Mouse (Mus musculus): ENCODE measurements at regions not wholly inside any gene's neighbourhood (a gene's known extent, or its start where the extent isn't known, plus 50 kb on each side); places are given as distances from the start of the nearest gene placed in this dataset.

DNA sequence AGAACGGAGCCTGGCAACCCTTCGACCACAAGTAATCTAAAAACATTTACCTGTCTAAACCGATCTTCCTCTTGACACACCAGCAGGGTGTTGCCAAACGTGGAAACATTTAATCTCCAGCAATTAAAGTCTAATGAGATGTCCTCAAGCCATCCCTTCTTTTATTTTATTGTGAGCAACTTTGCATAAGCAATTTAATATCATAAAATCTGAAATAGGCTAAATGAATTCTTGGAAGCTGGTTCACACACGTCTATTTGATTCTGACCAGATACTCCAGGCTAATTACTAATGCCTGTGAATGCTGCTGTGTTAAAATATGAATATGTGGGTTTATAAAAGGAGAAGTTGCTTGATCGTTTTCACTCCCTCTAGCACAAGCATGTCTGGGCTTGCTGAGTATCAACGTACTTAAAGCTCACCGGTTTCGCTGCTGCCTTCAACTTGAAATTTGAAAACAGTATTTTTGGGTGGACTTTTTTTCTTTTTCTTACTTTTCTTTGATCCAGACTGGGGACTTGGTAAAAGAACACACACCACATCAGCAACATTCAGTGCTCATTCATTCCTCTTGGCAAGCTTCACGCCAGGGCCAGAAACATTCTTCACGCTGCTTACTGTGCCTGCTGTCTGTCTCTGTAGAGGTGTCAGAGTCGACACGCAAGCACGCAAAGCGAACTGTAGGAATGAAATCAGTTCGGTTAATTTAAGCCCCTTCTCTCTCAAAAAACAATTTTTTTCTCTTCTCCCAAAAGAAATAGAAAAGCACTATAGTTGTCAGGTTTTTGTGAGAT is 194.4 kb downstream of the Npr3 start:
- DNase-seq (ENCODE audit: low spot score) (no peak), ATAC-seq (ENCODE audit: low FRiP score, low read depth) (no peak)
- no peaks in the 10 kb centered on the region for H3K27me3 ChIP-seq (ENCODE audit: control insufficient read depth, insufficient read depth, low read length)
- no peak for TF ChIP-seq POLR2A (IDR thresholded peaks at IDR 0.05; ENCODE audit: borderline replicate concordance, extremely low read depth, insufficient read depth, insufficient read length)
- no peaks in the 10 kb centered on the region for H3K4me1 ChIP-seq (ENCODE audit: control insufficient read depth, insufficient read depth, low read length)
- 53% methylated on average over 16 of the region's 16 CpGs for WGBS
- no peaks in the 10 kb centered on the region for H3K36me3 ChIP-seq (ENCODE audit: control insufficient read depth, insufficient read depth, low read length)
- no peaks in the 10 kb centered on the region for H3K9me3 ChIP-seq (ENCODE audit: control insufficient read depth, low read length)
- no peak overlapping the region for H3K4me3 ChIP-seq (replicated peaks; ENCODE audit: low read length)
- H3K9ac ChIP-seq (ENCODE audit: low read depth, low read length, severe bottlenecking), result no peak overlapping the region
- no peak overlapping the region for H3K4me2 ChIP-seq (replicated peaks; ENCODE audit: low read depth, low read length, severe bottlenecking)
- no peak overlapping the region for H3K27ac ChIP-seq (replicated peaks; ENCODE audit: low read depth, low read length)

DNA sequence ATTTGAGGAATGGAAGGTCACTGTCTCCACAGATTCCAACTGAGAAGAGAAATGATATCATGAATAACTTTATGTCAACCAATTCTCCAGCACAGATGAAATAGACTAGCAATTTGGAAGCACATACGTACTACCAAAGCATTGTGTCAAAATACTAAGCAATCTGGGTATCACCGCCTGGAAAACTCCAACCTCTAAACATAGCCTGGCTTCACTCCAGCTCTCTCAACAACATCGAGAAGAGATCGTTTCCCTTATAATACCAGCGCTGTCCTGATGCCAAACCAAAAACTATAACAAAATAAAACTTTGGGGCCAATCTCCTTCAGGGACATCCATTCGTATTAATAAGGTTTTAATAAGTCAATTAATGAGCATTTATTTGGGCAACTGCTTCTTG is 205.8 kb downstream of the Npr3 start:
- Histone ChIP-seq H3K9me3 (ENCODE audit: control insufficient read depth, low read length) (no peaks in the 10 kb centered on the region), H3K4me2 (replicated peaks; ENCODE audit: low read depth, low read length, severe bottlenecking) (no peak overlapping the region), H3K9ac (ENCODE audit: low read depth, low read length, severe bottlenecking) (no peak overlapping the region), H3K27ac (replicated peaks; ENCODE audit: low read depth, low read length) (no peak overlapping the region), H3K36me3 (ENCODE audit: control insufficient read depth, insufficient read depth, low read length) (no peaks in the 10 kb centered on the region), H3K27me3 (ENCODE audit: control insufficient read depth, insufficient read depth, low read length) (no peaks in the 10 kb centered on the region), H3K4me1 (ENCODE audit: control insufficient read depth, insufficient read depth, low read length) (no peaks in the 10 kb centered on the region; the same call in 1 of the 2 replicates), H3K4me3 (replicated peaks; ENCODE audit: low read length) (no peak overlapping the region)
- 68% methylated on average over 6 of the region's 6 CpGs for WGBS
- no peak for TF ChIP-seq POLR2A (IDR thresholded peaks at IDR 0.05; ENCODE audit: borderline replicate concordance, extremely low read depth, insufficient read depth, insufficient read length)
- ATAC-seq (ENCODE audit: low FRiP score, low read depth) (no peak), DNase-seq (ENCODE audit: low spot score) (no peak)

DNA sequence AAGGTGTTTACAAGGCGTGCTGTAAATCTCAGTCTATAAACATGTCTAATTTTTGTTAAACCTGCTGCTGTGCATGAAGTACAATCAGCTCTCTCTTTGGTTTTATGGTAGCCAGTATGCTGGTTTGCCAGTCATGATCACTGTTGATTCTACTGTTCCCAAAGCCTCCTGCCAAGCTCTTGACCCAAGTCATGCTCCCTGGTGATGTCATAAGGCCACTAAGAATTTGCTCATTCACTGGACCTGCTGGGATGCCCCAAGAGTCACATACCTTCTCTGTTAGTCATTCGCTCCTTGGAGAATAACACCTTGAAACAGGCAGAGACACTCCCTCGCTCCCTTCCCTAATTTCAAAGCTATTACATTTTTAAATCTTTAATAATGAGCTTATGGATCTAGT is 207.2 kb downstream of the Npr3 start:
- Histone ChIP-seq H3K27me3 (ENCODE audit: control insufficient read depth, insufficient read depth, low read length) (no peaks in the 10 kb centered on the region), H3K9ac (ENCODE audit: low read depth, low read length, severe bottlenecking) (no peak overlapping the region), H3K27ac (replicated peaks; ENCODE audit: low read depth, low read length) (no peak overlapping the region), H3K4me3 (replicated peaks; ENCODE audit: low read length) (no peak overlapping the region), H3K36me3 (ENCODE audit: control insufficient read depth, insufficient read depth, low read length) (no peaks in the 10 kb centered on the region), H3K4me2 (replicated peaks; ENCODE audit: low read depth, low read length, severe bottlenecking) (no peak overlapping the region), H3K9me3 (ENCODE audit: control insufficient read depth, low read length) (no peaks in the 10 kb centered on the region), H3K4me1 (ENCODE audit: control insufficient read depth, insufficient read depth, low read length) (no peaks in the 10 kb centered on the region; the same call in 1 of the 2 replicates)
- ATAC-seq (ENCODE audit: low FRiP score, low read depth) (no peak), DNase-seq (ENCODE audit: low spot score) (no peak)
- 53% methylated on average over 3 of the region's 3 CpGs for WGBS
- no peak for TF ChIP-seq POLR2A (IDR thresholded peaks at IDR 0.05; ENCODE audit: borderline replicate concordance, extremely low read depth, insufficient read depth, insufficient read length)

DNA sequence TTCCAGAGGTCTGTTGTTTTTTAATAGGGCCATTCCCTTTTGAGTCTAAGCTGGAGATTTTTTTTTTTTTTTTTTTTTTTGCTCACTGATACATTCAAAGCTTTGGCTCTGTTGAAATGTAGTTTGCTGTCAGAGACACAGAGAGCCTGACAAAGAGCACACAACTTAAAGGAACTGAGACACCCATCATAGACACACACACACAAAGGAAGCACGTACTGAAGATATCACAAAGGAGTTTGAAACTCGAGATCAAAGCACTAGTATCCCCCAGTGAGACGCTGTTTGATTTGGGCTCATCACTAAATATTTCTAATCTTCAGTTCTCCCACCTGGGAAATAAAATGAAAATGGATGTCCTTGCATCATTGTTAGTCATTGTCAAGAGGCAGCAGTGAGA is 210.0 kb downstream of the Npr3 start:
- DNase-seq (ENCODE audit: low spot score), result no peak
- H3K9ac ChIP-seq (ENCODE audit: low read depth, low read length, severe bottlenecking), result no peak overlapping the region
- no peaks in the 10 kb centered on the region for H3K27me3 ChIP-seq (ENCODE audit: control insufficient read depth, insufficient read depth, low read length)
- no peak for ATAC-seq (ENCODE audit: low FRiP score, low read depth)
- TF ChIP-seq POLR2A (IDR thresholded peaks at IDR 0.05; ENCODE audit: borderline replicate concordance, extremely low read depth, insufficient read depth, insufficient read length), result no peak
- WGBS, result 57% methylated on average over 3 of the region's 3 CpGs
- H3K36me3 ChIP-seq (ENCODE audit: control insufficient read depth, insufficient read depth, low read length), result no peaks in the 10 kb centered on the region
- H3K9me3 ChIP-seq (ENCODE audit: control insufficient read depth, low read length), result no peaks in the 10 kb centered on the region
- no peak overlapping the region for H3K4me2 ChIP-seq (replicated peaks; ENCODE audit: low read depth, low read length, severe bottlenecking)
- H3K4me3 ChIP-seq (replicated peaks; ENCODE audit: low read length), result no peak overlapping the region
- no peak overlapping the region for H3K27ac ChIP-seq (replicated peaks; ENCODE audit: low read depth, low read length)
- no peaks in the 10 kb centered on the region; the same call in 1 of the 2 replicates for H3K4me1 ChIP-seq (ENCODE audit: control insufficient read depth, insufficient read depth, low read length)

DNA sequence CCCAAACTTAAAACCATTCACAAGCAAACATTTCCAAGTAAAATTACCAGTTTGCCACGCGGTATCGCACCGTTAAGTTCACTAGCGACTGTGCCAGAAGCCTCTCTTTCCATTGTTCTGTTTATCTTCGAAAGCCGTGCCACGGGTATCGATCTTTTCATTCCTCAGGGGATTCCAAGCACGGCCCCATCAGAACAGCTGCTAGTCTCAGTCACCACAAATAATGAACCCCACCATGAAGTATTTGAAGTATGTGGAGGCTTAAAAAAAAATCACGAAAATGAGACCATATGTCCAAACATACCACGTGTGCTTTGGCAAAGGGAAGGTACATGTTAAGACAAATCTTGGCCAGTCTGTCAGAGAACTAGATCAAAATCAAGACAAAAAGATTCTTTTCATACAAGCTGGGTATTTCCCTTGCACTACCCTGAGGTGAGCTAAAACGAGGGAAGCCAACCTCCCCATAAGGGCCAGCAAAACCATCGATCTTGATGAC is 213.3 kb downstream of the Npr3 start:
- no peak overlapping the region for H3K27ac ChIP-seq (replicated peaks; ENCODE audit: low read depth, low read length)
- H3K4me1 ChIP-seq (ENCODE audit: control insufficient read depth, insufficient read depth, low read length), result no peaks in the 10 kb centered on the region
- H3K9me3 ChIP-seq (ENCODE audit: control insufficient read depth, low read length), result no peaks in the 10 kb centered on the region
- H3K9ac ChIP-seq (ENCODE audit: low read depth, low read length, severe bottlenecking), result no peak overlapping the region
- WGBS, result 62% methylated on average over 14 of the region's 14 CpGs
- H3K4me2 ChIP-seq (replicated peaks; ENCODE audit: low read depth, low read length, severe bottlenecking), result no peak overlapping the region
- no peak for ATAC-seq (ENCODE audit: low FRiP score, low read depth)
- no peaks in the 10 kb centered on the region for H3K36me3 ChIP-seq (ENCODE audit: control insufficient read depth, insufficient read depth, low read length)
- TF ChIP-seq POLR2A (IDR thresholded peaks at IDR 0.05; ENCODE audit: borderline replicate concordance, extremely low read depth, insufficient read depth, insufficient read length), result no peak
- H3K27me3 ChIP-seq (ENCODE audit: control insufficient read depth, insufficient read depth, low read length), result no peaks in the 10 kb centered on the region
- DNase-seq (ENCODE audit: low spot score), result no peak
- H3K4me3 ChIP-seq (replicated peaks; ENCODE audit: low read length), result no peak overlapping the region
